Mouse (Mus musculus) yolk sac, embryonic 10.5 days (tissue): ENCODE measurements around the gene Rptor.

Experiments used
- DNase-seq: peaks from one replicate; pipeline ENCODE4 v3.0.0-alpha.2; 2017; ENCODE audit warnings: low spot score

The Rptor gene

DNA sequence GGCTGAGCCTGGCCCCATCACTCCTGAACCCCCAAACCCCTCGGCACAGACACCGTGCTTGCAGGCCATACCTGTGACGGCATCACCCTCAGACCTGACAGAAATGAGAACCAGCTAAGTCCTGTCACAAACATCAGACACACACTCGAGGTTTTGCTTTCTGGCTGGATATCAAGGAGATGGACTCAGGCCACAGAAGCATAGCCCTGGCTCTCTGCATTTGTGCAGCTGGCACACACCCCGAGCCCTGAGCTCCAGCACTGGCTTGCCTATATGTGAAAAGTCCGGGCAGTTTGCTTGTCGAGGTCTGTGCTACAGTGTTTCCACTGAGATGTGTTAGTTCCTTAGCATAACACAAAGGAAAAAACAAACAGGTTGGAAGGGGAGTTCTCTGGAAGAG lies 305.0 kb downstream of the Rptor start:
- DNase-seq: no peak

DNA sequence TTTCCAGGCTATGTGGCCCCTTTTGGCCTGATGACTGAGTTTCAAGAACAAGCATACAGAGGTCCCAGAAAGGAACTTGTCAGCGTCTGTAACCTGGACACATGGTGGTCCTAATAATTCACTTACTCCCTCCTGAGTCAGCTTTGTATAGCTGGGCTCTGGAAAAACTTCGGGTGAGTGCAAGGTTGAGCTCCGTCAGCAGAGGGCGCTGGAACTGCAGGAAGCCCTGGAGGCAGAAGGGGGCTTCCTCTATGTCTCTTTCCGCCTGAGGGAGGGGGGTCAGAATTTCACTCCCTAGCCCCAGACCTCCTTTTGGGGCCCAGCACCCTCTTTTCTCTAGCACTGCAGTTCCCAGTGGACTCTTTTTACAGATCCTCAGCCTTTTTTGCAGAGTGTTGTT lies 306.7 kb downstream of the Rptor start:
- peak; percentile 62 for DNase-seq

DNA sequence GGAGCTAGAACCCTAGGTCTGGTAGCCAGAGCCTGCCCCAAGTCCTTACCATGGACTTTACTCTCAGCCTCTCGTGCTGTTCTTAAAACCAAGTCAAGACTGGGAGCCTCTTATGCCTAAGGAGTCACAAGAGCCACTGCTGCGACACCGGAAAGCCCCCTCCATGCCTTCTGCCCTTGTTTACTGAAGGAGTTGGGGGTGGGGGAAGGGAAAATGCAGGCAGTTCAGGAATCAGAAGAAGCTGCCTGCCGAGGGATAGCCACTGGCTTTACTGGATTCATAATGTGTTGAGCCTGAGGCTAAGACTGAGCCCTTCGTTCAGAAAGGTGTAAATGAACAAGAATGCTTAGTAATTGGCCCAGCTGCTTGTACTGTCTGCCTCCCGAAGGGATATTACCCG lies 310.1 kb downstream of the Rptor start:
- peak; percentile 71 for DNase-seq

DNA sequence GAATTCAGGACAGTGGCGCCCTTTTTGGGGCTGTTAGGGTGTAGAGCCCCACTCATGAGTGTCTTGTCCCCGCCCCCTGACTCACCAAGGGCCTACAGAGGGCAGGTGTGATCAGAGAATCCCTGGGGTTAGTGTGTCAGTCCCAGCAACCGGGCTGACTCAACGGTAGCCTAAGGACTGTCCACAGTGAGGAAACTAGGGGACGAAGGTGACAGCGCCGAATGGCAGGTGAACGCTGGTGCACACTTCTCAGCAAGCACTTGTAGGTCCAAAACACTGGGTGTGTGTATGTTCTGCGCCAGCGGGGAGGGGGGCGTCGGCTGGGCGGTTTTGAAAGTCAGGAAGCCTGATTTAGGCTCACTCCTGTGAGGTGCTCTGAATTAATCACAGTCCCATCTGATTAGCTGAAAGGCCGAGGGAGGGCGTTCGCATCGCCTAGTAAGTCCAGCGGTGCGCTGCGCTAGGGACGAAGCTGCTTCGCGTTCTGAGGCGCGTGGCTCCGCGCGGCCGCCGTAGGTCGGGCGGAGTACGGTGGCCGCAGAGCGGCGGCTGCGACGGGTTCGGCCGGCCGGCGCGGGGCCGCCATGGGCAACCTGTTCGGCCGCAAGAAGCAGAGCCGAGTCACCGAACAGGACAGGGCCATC lies 310.7 kb downstream of the Rptor start, which contains the start of gene Chmp6:
Gene Chmp6, plus strand, starts transcription at position 151 of the 644 bp plus-strand sequence.
- peak; percentile 81 for DNase-seq

DNA sequence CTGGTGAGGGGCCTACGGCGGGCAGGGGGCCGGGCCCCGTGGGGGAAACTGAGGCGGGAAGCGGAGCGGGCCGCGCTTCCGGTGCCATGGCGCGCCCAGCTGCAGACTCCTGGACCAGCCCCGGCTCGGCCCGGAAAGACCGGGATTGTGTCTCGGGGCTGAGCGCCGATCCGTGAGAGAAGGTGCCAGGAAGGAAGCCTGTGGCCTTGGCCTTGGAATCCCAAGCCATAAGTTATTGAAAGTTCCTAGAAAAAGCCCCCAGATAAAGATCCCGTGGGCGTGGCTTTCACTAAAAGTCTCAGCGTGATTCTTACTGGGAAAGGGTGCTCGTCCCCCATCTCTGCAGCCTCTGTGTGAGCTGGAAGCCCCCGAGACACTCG lies 311.2 kb downstream of the Rptor start:
- DNase-seq: no peak

DNA sequence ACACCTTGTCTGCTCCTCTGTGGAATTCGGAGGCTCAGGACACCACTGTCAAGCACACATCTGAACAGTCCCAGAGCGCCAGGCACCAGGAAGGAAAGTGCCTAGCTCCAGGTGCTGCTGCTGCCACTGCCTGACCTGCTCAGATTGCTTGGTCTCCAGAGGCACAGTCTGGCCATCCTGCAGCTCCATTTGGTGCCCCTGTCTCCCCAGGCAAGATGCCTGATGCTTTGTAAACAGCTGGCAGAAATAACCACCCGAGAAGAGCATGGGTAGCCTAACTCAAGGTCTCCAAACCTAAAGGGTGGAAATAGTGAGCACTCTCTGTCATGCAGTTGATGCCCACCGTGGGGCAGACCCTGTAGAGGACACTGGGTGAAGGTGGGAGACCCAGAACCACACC lies 311.7 kb downstream of the Rptor start:
- no peak for DNase-seq

DNA sequence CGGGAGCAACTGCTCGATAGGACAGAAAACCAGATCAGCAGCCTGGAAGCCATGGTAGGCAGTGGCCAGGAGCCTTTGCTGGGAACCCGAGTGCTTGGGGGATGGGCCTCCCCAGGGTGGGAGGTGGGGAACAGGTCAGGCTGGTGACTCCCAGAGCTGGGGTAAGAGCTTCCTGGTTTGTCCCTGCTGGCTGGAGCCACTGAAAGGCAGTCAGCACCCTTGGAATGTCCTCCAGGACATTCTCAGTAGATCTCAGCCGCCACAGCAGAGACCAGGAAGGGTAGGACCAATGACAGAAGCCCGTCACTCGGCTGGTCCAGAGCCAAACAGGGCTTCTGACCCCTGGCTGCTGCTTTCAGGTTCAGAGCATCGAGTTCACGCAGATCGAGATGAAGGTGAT lies 313.0 kb downstream of the Rptor start:
- DNase-seq: no peak

DNA sequence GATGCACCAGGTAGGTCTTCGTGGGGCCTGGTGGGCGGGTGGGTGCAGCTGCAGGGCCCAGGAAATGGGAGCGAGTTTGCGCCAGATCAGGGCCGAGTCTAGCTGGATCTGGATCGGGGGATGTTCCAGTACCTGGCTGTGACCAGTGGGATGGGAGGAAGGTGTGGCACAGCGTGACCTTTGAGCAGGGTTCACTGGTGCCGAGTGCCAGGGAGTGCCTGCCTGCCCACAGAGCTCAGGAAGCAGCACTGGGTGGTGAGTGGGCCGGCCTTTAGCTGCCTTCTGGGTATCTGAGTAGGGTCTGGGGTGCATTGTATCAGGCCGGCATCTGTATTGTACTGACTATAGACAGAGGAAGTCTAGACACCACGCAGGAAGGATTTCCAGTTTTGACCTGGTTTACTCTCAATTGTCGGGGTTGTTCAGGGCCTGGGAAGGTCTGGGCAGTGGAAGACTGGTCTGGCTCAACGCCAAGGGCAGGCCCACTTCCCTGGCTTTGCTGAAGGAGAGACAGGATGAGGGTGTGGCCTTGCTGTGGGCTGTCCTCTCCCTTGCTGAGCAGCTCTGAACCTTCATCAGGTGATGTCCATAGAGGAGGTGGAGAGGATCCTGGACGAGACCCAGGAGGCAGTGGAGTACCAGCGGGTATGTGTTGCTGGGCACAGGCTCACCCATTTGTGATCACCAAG lies 313.5 kb downstream of the Rptor start:
- DNase-seq: peak; percentile 66

DNA sequence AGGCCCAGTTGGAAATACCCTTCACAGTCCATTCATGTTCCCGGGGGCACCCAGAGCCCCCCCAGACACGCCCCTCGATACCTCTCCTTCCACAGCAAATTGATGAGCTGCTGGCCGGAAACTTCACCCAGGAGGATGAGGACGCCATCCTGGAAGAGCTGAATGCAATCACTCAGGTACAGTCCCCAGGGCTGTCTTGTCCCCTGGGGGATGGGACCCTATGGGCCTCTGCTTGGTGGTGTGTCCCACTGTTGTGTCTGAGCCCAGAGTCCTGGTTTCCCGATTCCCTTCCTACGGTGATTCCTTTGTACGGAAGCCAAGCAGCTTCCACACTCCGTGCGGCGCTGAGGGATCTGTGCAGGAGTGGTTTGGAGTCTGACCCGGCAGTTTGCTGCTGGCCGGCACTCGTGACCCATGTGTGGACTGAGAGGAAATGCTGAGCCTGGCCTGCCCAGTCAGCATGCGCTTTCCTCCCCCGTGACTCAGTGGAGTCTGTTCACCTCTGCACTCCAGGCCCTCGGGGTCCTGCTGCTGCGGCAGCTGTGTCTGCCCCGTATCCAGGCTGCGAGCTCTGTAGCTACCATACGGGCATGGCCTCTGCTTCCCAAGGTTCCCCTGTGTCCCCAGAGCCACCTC lies 314.2 kb downstream of the Rptor start:
- DNase-seq: no peak

DNA sequence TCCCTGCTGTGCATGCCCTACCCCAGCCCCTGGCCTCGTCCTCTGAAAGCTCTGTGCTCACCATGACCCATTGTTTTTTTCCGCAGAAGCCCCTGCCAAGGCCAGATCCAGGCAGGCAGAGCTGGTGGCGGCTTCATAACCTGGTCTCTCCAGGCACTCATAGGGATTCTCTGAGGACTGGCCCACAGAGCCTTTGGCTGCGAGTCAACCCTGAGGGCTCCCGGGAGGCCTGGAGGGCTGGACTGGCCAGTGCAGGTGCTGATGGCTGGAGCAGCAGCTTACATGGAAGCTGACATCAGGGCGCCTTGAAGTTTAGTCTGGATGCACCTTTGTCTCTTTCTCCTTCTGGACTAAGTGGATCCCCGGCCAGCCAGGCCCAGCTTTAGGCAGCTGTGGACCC lies 315.8 kb downstream of the Rptor start:
- no peak for DNase-seq

DNA sequence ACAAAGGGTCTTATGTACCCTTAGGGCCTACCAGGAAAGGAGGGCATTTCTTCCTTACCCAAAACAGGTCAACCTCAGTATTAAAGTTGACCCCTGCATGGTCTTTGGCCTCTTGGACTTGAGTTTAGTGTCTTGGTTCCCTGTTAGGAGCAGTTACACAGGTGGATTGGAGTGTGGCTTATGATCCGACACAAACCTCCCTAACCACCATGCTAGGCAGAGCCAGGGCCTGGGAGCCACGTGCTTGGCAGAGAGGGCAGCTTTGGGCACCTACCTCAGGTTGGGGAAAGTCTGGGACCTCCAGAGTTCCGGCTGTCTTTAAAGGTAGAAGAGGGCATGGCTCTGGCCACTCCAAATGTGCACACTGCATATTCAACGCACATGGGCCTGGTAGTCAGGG lies 316.7 kb downstream of the Rptor start:
- DNase-seq: no peak

DNA sequence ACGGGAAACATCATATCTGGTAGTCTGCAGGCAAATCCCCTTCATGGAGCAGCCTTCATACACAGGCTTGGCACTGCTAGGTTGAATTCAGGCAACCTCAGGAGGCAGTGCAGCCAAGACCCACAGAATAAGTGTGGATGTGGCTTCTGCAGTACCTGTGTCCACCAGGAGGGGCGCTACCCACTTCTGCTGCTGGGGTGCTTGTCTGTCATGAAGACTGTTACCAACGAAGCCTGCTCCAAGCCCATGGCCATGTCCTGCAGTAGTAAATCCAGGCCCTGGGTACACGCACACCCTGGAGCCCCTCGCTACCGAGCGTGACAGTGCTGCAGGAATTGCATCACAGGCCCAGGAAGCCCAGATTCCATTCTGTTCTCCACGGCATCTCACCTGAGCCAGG lies 317.2 kb downstream of the Rptor start:
- no peak for DNase-seq

DNA sequence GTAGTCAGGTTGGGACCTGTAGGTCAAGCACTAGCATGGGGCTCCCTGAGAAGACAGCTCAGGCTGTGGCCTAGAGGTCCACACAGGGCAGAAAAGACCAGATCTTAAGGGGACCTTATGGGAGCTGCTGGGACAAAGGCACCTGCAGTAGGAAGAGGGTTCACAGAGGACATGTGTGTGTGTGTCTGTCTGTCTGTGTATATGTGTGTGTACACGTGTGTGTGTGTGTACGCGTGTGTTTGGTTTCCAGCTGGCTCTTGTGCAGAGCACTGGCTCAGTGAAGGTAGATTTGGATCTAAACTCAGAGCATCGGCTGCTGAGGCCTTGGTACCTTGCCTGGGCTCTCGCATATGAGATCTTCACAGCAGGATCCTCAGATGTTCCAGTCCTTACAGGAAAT lies 318.0 kb downstream of the Rptor start:
- no peak for DNase-seq

DNA sequence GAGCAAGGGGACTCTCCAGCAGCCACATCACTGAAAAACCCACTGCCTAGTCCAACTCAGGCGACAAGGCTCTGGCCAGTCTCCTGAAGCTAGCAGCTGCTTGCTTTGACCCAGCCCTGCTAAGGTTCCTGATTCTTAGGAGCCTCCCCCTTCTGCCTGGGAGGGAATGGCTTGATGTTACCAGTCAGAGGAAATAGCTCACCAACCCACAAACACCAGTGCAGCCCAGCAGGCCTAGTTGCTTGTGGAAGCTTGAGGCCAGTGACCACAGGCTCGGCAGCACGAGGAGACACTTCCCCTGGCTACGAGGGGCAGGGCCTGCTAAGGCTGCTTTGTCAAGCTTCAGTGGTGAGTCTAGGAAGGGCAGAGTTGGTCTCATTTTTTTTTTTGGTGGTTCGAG lies 322.5 kb downstream of the Rptor start:
- DNase-seq: no peak

DNA sequence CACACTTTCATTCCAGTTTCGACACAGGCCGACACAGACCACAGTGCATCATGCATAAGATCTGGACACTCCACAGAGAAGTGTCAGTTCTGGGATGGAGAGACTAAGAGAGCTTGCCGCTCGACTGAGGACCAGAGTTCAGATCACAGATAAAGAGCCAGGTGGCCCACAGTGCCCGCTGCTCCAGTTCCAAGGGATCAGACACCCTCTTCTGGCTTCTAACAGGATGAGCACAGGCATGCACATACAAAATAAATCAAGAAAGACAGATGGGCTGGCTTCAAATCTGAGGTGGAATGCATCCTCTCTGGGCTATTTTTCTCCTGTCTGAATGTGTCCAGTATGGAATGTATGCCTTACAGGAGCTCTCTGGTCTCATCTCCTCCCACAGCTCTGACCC lies 324.1 kb downstream of the Rptor start:
- DNase-seq: no peak

DNA sequence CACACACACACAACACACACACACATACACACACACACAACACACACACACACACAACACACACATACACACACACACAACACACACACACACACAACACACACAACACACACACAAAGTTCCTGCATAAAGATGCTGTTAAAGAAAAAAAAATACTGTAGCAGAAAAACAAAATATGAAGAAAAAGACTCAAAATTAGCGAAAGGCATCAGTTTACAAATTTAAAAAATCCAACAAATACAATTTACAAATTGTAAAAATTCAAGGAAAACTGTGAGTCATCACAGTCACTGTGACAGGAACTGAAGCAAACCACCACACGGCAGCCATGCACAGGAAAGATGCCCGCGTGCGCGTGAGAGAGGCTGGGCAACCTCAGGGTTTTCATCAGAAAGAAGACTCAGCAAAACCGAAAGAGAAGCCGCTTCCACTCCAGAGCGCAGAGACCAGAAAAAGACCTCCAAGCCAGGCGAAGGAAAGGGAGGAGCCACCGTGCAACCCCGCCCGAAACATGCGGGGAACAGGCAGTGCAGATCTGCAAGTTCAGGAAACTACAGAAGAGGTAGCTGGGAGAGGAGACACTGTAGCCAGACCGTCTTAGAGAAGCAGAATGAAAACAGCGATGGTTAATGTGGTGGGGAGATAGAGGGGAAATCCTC lies 325.4 kb downstream of the Rptor start:
- DNase-seq: no peak

DNA sequence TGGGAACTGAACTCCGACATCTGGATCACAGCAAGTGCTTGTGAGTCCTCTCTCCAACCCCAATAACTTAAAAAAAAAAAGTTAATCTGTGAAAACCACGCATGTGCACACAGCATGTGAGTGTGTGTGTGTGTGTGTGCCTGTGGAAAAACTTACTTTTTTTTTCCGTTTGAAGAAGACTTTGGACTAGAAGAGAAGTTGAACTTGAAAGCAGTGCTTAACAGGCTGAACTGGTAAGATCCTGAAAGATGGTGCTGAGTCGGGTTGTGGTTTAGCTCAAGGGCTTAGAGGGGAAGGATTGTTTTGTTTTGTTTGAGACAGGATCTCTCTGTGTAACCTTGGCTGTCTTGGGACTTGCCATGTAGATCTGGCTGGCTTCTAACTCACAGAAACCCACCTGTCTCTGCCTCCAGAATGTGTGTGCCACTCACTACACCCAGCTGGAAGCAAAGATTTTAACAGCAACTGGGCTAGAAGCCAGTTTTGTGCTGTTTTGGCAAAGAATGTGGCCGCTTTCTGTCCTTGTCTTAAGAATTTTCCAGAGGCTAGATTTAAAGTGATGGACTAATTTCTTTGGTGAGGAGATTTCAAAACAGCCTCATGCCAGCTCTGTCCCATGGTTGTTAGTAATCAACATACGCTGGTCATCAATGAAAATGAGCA lies 327.0 kb downstream of the Rptor start:
- DNase-seq: no peak

DNA sequence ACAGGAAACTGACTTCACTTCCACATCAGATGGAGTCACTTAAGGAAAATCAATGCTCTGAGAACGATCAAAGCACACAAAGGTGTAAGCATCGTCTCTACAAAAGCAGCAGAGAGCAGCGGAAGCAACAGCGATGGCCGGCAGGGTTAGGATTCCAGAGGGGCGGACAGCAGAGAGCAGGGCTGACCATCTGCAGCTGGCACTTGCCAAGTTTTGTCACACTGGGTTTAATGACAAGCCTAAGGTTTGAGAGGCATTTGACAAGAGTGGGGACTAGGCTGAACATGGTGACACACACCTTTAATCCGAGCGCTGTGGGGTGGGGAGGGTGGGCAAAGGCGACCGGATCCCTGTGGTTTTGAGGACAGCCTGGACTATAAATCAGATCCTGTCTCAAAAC lies 329.1 kb downstream of the Rptor start:
- DNase-seq: no peak

DNA sequence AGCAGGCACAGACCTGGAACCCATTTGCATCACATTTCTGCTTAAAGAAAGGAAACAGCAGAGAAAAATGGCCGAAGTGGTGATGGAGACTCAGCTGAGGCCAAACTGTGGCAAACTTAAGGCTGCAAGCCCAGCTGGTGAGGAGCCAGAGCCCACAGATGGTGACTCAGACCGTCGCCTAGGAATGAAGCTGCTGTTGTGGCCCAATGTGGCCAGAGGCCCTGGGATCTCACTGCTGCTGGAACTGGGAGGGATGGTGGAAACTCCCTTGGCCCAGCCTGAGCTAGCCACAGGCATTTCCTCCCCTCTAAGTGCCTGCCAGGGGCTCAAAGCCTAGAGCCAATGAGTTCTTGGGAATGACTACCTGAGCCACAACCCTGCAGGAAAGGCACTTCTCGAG lies 330.4 kb downstream of the Rptor start:
- no peak for DNase-seq

DNA sequence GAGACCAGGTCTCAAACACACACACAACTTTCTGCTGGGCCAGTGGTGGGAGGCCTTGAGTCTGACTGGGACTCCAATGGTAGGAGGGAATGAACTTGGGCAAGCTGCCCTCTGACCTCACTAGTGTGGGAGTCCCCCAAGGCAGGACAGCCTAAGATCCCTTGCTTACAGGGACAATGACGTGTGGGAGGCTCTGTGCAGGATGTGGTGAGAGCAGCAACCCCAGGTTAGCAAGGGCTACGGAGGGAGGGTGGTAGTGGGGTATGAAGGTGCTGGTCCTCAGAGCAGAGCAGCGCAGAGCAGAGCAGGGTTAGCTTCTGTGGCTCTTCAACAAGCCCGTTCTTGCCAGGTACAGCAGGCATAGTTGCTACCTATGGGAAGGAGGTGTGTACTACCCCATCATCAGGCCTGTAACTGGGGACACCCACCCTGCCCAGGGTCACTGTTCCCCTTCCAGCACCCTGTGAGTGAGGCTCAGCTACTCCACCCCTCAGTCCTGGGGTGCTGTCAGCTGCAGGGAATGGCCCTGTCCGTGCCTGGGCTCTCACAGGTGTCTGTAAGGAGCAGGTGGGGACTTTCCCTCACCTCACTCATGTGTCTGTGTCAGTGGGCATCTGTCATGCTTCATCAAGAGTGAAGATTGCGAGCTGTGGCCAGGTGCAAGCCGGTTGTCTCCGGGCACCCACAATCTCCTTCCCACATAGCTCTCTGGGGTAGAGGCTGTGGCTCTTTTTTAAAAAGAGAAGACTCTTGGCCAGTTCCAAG lies 331.3 kb downstream of the Rptor start:
- DNase-seq: no peak

DNA sequence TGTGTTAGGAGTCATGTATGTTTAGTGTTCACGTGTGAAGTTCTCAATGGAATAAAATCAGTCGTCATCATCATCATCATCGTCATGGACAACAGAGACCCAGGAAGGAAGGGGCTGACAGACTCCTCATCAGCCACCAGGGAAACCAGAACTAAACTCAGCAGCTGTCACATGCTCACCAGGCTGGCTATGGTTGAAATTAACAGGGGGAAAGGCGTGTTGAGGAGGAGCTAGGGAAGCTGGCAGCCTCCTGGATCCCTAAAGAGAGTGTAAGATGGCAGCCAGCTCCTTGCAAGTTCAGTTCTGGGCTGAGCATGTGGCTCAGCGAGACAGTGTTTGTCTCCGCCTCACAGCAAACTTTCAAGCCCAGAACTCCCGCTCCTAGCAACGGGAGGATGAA lies 332.1 kb downstream of the Rptor start:
- DNase-seq: no peak

DNA sequence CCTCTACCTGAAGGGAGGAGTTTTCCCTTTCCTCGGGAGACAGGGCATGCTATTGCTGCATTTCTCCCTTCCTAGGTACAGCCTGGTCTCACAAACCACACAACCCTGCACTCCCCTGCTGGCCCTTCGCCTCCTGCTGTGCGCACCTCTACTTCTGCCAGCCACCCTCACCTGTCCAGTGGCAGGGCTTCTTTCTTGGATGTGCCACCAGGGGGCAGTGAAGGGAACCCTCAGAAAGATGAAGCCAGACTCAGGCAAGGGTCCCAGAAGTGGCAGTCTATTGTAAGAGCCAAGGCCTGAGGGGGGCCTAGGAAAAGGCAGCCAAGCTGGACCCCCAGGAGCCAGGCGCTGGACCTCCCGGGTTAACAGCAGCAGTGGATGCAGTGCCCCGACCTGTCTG lies 332.8 kb downstream of the Rptor start:
- no peak for DNase-seq
